Mouse (Mus musculus): Measurements from ENCODE around the gene Elp4.

DNA sequence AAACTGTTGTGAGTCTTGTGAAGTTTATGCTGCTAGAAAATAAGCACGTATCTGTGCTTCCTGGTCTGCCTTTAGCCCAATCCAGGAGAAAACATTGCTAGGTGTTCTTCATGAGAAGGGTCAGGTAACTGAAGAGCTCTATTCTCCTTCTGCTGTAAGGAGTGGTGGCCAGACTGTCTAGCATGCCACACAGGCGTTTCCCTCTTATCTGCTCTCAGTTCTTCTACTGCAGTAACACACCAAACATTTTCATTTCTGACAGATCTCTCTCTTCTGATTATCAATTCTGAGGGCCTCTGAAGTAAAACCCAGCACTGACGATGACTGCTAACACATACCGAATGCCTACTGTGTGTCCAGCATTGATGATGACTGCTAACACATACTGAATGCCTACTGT, 98.3 kb downstream of the Elp4 start:
- TF ChIP-seq CTCF (IDR thresholded peaks at IDR 0.05): no peak
- TF ChIP-seq EP300 (IDR thresholded peaks at IDR 0.05): no peak
